Mouse (Mus musculus) mesoderm, embryonic 11.5 days (tissue): ENCODE results near the gene Cenpi.
A peak's percentile ranks its signal among the peaks of the same experiment; 100 is the strongest.
"Not testable (repeated sequence)": the region's sequence is repeated elsewhere in the genome, so short reads cannot be mapped to it uniquely, and the experiment has no call there.

ENCODE experiments used
- DNase-seq: peaks from one replicate; pipeline ENCODE4 v3.0.0-alpha.2; 2012; ENCODE audit warnings: low read depth, low spot score

The Cenpi gene

DNA sequence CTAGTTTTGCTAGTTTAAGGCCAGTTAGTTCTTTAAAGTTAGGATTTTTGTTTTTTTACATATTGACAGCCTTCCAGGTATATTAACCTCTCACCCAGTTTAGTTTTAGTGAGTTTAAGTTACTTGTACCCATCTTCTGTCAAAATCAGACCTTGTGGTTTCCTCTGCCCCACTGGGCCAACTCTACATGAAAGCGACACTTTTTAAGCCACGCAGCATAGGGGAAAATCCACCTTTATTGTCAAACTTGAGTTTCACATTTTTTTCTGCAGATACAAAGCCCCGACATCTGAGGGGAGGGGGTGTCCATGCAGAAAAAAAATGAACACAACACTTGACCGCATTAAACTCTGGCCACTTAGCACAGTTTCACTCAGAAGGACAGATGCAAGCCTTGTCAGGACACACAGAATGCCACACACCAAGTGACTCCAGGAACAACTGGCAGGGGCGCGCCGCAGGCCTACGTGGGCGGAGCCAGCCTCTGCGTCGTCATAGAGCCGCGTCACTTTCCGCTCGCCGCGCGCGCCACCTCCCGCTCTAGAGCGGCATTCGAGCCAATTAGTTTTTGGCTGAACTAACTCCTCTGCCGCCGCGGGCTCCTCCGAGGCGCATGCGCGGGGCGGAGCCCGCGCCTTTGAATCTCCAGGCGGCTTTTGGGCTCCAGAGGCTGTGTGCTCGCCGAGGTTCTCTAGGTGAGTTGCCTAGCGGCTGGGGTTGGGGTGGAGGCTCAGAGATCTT is at the start of gene Cenpi:
Gene Cenpi (plus strand): TSS at position 551 of the 741 bp plus-strand sequence.
- peak; percentile 90 for DNase-seq

- DNase-seq, result no peak
Observed at GRCm38 (mm10) chrX:134261191-134261590, 46.7 kb upstream of the Cenpi start.

GRCm38 (mm10) chrX:134262129-134262528 is 45.8 kb upstream of the Cenpi start:
- no peak for DNase-seq

DNA sequence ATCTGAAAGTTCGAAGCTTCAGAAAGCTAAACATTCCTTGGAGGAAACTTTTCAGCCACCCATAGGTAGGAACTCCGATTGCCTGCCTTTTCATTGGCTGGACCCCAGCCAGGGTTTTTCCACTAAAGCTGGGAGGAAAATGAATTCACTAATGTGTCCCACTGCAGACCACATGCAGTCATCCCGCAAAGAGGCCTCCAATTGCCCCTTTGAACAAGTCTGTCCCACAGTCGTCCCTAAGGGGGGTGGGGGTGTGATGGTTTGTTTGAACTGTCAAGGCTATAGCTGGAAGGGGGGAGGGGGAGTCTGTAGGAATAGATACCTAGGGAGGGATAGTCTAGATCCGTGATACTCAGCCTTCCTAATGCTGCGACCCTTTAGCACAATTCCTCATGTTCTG is 32.2 kb upstream of the Cenpi start:
- no peak for DNase-seq

DNA sequence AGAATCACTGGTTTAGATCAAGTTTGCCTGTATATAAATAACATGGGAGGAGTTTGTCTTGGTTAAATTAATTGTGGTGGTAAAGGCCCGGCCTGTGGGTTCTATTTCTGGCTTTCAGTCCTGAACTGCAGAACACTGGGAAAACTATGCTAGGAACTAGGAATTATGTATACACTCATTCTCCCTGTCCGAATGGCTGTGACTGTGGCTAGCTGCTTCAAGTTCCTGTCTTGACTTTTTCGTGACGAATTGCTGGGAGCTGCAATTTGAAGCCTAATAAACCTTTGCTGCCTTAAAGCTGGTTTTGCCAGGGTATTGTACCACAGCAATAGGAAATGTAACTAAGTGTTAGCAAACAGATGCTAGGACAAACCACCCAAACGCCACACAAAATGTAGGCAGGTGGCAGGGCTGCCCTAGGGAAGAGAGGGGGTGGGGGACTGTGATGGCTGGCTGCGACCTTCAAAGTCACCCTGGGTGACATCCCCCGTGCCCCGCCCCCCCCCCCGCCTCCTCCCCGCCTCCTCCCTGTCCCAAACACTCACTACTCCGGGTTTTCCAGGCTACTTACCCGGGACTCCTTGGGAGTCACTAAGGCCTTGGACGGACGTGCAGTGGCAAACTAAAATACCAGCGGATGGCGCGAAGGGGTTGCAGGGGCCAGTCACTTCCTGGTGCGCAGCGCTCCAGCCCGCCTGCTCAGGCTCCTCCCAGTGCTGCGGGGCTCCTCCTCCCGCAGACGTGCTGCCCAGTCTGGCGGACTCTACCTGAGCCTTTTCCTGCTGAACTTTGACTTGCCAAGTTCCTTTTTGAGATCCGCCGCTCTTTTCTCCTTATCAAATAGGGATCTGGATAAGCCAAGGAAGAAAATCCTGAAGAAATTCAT is 31.4 kb upstream of the Cenpi start, which contains the start of gene Trmt2b:
Gene Trmt2b (minus strand): TSS at position 710 of the 886 bp plus-strand sequence.
- peak; percentile 64 for DNase-seq

GRCm38 (mm10) chrX:134280531-134280930 is 27.4 kb upstream of the Cenpi start:
- DNase-seq, result no peak

DNA sequence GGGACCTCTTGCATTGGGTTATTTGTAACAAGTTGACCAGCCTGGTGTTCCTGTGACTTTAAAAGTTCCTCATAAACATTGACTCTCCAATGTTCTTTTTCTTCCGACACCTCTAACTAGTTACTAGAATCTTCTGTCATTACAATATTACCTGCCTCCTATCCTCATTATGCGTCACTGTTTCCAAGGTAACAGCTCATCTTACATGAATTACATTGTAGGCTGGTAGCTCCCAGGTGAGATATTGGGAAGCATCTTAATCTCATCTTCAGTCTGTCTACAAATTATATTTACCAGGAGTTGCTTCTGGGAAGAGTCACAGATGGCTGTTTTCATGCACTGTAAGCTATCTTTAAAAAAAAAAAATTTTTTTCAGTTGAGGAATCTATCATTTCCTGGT is 22.8 kb upstream of the Cenpi start:
- DNase-seq, result no peak

- DNase-seq, result no peak
Observed at GRCm38 (mm10) chrX:134285791-134286190, 22.1 kb upstream of the Cenpi start.

- DNase-seq, result no peak
Observed at GRCm38 (mm10) chrX:134287305-134287704, 20.6 kb upstream of the Cenpi start.

GRCm38 (mm10) chrX:134296301-134296700 is 11.6 kb upstream of the Cenpi start:
- no peak for DNase-seq

DNA sequence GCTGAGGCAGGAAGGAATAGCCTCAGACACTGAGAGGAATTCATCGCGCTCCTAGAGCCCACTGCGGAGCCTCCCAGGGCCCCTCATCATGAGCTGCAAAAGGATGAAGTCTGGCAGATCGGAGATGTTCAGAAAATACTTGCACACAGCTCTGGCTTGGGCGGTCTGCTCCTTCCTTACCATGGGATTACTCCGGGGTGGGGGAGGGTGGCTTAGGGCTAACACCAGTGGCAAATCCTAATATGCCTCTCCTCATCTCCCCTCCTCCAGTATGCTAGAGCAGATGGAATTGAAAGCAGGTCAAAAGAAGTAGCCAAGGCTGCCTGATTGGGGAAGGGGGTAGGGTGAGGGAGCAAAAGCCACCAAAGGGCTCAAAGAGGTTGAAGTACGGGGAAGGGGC is 11.1 kb upstream of the Cenpi start:
- DNase-seq, result no peak

DNA sequence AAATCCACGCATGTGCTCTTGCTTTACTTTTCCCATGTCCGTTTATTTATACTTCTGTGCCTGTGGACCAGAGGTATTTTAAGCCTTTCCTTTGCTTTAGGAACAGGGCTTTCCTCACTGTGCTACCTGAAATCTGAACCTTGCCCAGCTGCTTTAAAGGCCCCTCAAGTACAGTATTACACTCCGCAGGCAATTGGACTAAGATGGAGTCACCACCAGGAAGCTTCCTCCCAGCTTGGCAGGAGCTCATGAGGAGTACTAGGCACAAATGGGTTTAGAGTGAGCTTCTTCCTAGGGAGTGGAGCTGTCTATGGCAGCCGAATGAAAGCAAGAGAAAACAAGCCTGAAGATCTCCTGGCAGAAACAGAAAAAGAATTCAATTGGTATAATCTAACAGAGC is 10.7 kb upstream of the Cenpi start:
- no peak for DNase-seq

DNA sequence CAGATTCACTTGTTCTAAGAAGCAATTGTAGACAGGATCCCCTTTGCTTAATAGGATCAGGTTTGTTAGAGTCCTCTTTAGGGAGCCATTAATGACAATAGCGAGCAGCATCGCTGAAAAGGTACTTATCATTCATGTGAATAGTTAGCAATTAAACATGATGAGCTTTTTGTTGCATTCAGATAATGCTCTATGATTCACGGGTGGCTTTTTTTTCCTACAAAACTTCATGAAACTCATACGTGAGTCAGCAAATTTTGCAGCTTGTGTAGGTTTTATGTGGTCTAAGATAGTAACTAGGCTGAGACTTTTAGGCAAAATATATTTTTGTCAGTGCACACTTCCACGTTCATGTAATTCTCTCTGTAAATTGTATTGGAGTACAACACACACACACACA is 7.7 kb upstream of the Cenpi start:
- no peak for DNase-seq

DNA sequence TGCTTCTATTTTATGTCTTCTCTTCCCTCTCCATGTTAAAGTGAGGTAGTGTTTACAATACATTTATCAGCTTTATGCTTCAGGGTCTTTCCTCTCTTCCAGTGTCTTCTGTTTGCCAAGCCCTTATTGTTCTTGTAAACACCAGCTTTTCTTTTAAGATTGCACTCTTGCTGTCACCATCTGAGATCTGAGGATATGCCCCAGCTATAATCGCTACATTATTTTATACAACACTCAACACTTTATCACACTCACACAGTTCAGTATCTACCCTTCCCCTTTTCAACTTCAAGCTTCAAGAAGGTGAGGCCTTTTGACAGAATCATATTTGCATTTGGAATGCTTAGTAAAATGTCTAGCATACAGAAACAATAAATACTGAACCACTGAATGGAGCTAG is 4.6 kb upstream of the Cenpi start:
- no peak for DNase-seq

DNA sequence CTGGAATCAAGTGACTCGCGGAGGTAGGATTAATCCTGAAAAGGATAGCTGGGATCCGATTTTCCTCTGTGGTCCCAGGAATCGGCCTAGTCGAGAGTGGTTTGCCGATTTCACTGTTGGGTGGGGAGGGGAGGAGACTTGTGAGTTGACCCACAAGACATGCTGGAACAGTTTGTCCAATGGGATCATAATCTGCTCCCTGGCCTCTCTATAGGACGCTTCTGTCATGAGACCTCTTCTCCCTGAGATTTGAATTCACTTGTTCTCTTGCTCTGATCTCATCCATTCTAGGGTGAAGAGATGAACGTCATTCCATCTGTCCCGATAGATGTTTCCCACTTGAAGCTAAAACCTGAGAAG is 371 bp downstream of the Cenpi start:
- DNase-seq, result no peak

GRCm38 (mm10) chrX:134311193-134311592 is 3.3 kb downstream of the Cenpi start:
- DNase-seq, result not testable (repeated sequence)

DNA sequence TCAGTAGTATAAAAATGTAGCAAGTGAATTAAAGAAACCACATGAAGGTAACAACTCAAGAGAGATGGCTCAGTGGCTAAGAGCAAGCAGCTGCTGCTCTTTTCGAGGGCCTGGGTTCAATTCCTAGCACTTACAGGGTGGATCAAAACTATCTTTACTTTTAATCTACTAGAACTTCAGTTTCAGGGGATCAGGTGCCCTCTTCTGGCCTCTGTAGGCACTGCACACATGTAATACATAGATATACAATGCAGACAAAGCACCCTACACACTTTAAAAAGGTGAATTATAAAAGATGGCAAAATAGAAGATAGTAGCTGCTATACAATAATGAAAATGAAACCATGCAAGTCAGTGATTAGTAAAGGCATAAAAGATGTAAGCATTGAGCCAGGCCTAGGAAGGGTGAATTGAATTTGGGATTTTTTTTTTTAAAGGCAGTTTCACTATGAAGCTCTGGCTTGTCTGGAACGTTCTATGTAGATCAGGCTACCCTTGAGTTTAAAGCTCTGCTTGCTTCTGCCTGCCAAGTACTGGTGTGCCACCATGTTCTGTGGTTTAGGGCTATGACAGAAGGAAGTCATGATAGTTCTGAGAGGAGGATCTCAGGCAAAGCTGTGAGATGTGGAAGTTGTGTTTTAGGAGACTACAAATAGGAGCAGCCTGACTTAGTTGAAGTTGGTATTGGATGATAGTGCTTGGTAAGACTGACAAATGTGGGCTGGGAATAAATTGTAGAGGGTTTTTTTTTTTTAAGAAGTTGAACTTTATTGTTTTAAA is 11.5 kb downstream of the Cenpi start:
- no peak for DNase-seq

GRCm38 (mm10) chrX:134333280-134333679 is 25.4 kb downstream of the Cenpi start:
- DNase-seq, result peak; percentile 3

DNA sequence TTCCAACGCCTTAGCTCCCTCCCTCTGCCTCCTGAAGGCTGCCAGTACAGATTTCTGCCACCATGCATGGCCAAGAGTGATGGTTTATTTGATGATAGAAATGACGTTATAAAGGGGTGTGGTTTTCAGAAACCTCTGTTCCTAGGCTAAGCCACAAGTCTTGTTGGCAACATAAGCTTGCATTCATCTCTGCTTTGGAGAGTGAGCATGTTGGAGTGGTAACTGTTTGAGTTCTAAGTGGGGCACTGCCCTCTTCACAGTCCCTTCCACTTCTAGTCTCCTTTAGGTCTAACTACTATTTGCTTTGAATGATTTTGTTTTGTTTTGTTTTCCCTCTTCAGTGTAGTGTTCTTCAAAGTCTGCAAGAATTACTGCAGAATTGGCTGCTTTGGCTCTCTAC is 34.9 kb downstream of the Cenpi start:
- DNase-seq, result no peak

GRCm38 (mm10) chrX:134350205-134350604 is 42.3 kb downstream of the Cenpi start:
- no peak for DNase-seq

DNA sequence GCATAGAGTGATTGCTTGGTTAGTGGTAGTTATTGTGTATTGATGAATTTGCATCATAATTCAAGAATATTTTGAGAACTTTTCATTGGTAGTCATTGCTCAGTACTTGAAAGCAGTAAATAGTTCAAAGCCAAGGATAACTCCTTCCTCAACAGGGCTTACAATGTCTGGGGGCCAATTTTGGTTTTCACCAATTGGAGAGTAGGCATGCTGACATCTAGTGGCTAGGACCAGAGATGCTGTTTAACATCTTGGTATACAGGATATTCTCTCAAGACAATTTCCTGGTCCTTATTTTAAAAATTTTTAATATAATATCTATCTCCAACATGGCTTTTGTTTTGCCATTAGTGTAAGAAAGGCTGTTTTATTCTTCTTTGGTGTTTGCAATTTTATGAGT is 46.0 kb downstream of the Cenpi start:
- no peak for DNase-seq

GRCm38 (mm10) chrX:134359336-134359735 is 51.5 kb downstream of the Cenpi start:
- DNase-seq, result no peak
